Mouse (Mus musculus) WW6 (cell line): ENCODE results near the gene Amigo2.

Source experiments
- DNase-seq: peaks from one replicate; pipeline ENCODE4 v3.0.0-alpha.2; 2013; ENCODE audit warnings: low read depth, low spot score

The Amigo2 gene

GRCm38 (mm10) chr15:97267094-97267695, 20.1 kb upstream of the Amigo2 start:
- DNase-seq = no peak

- no peak for DNase-seq
Observed at GRCm38 (mm10) chr15:97266236-97266845, 19.3 kb upstream of the Amigo2 start.

GRCm38 (mm10) chr15:97262251-97262650, 15.2 kb upstream of the Amigo2 start:
- DNase-seq = no peak

GRCm38 (mm10) chr15:97259968-97260597, 13.0 kb upstream of the Amigo2 start:
- DNase-seq = no peak

- DNase-seq = no peak
Observed at GRCm38 (mm10) chr15:97259300-97259699, 12.2 kb upstream of the Amigo2 start.

GRCm38 (mm10) chr15:97258483-97259230, 11.6 kb upstream of the Amigo2 start:
- DNase-seq = no peak

GRCm38 (mm10) chr15:97257206-97257775, 10.2 kb upstream of the Amigo2 start:
- no peak for DNase-seq

GRCm38 (mm10) chr15:97256411-97256810, 9.3 kb upstream of the Amigo2 start:
- no peak for DNase-seq

GRCm38 (mm10) chr15:97255800-97256199, 8.7 kb upstream of the Amigo2 start:
- no peak for DNase-seq

- DNase-seq = no peak
Observed at GRCm38 (mm10) chr15:97254375-97254774, 7.3 kb upstream of the Amigo2 start.

GRCm38 (mm10) chr15:97252493-97253034, 5.5 kb upstream of the Amigo2 start:
- no peak for DNase-seq

GRCm38 (mm10) chr15:97249322-97249721, 2.2 kb upstream of the Amigo2 start:
- DNase-seq = no peak

GRCm38 (mm10) chr15:97248296-97248695, 1.2 kb upstream of the Amigo2 start:
- DNase-seq = no peak

GRCm38 (mm10) chr15:97247791-97248161, 689 bp upstream of the Amigo2 start:
- DNase-seq = no peak

- no peak for DNase-seq
Observed at GRCm38 (mm10) chr15:97246256-97246655, 831 bp downstream of the Amigo2 start.

- DNase-seq = no peak
Observed at GRCm38 (mm10) chr15:97245392-97245791, 1.7 kb downstream of the Amigo2 start.

GRCm38 (mm10) chr15:97236943-97237342, 10.1 kb downstream of the Amigo2 start:
- no peak for DNase-seq

- DNase-seq = no peak
Observed at GRCm38 (mm10) chr15:97235183-97235582, 11.9 kb downstream of the Amigo2 start.

- DNase-seq = no peak
Observed at GRCm38 (mm10) chr15:97234076-97234475, 13.0 kb downstream of the Amigo2 start.

GRCm38 (mm10) chr15:97229494-97230077, 17.5 kb downstream of the Amigo2 start:
- no peak for DNase-seq

- DNase-seq = no peak
Observed at GRCm38 (mm10) chr15:97224003-97224402, 23.1 kb downstream of the Amigo2 start.
